Mouse (Mus musculus) megakaryocyte, embryonic 14.5 days (primary cell): ENCODE measurements around the gene Svs3a.
"Not testable (repeated sequence)": the region's sequence is repeated elsewhere in the genome, so short reads cannot be mapped to it uniquely, and the experiment has no call there.

Experiments used
- FLI1 ChIP-seq: IDR thresholded peaks from 2 replicates; pipeline ENCODE4 v1.6.1; 2012; ENCODE audit warnings: low read length, inconsistent platforms, mixed read lengths
- GATA1 ChIP-seq: IDR thresholded peaks from 3 replicates; pipeline ENCODE4 v1.6.1; 2012; ENCODE audit warnings: mixed read lengths, low read length, inconsistent platforms, borderline replicate concordance

DNA sequence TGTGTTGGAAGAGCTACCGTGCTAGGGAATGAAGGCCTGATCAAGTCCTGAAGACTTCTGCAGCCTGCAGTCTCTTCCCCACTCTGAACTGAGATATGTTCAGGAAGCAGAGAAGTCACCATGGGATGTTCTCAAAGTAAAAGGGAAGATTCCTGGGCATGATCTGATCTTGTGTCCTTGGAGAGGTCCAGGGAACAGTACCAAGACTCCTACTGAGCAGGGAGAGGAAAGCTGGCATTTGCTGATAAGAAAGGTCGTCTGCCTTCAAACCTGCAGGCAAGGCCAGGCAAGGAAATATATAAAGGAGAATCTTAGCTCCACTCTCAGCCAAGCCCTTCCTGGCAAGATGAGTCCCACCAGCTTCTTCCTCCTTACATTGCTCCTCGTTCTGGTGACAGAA is 43.4 kb downstream of the Svs3a start, which contains the start of gene Svs5:
- not testable (repeated sequence) for TF ChIP-seq GATA1, FLI1
